ENCODE assay signal across 25 mouse cellular contexts in the genomic region with DNA sequence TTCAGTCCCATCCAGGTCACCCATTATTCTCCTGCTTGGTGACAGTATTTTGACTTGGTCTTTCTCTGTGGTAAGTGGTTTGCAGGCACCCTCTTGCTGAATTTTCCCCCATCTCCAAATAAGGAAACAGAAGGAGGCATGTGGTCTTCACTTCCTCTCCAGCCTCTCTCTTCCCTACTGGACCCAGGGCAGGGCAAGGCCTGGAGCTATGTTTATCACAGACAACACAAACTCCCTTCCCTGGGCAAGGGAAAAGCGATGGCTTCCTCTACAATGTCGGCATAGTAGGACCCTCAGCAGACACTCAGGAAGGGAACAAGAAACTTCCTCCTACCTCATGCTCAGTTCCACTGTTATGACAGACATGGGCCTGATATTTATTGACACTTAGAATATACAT. TPM values are rescaled to one million over a fixed set of nuclear protein-coding genes. Genes with fewer than 3 reads are reported as not detected.
"Had no signal": no experiment of that assay in that cellular context is flagged by ENCODE, and none has a peak within 500 bp of the region (broad histone marks: within the 10 kb centered on the region; RNA-seq: fewer than 3 reads in every experiment).

No protein-coding gene starts in this region.

- H3K4me3 ChIP-seq: kidney, embryonic 15.5 days; left cerebral cortex, adult 2 months; limb, embryonic 10.5 days; limb, embryonic 13.5 days; midbrain, embryonic 13.5 days had no signal

- H3K4me1 ChIP-seq: kidney, embryonic 15.5 days had no signal

- ATAC-seq: intestine, postnatal 0 days; liver, postnatal 0 days; lung, postnatal 0 days; midbrain, embryonic 13.5 days had no signal

- DNase-seq: kidney, adult 2 months; kidney, postnatal 10 days; kidney, postnatal 36 days; layer of hippocampus, postnatal 36 days; liver; liver, postnatal 0 days; lung, embryonic 14.5 days; right cerebral cortex, postnatal 14 days; right cerebral cortex, postnatal 4 days; thymus, adult 2 months; thymus, postnatal 14 days; thymus, postnatal 4 days had no signal

- H3K27ac ChIP-seq: kidney, embryonic 15.5 days; left cerebral cortex, adult 2 months; limb, embryonic 10.5 days; limb, embryonic 13.5 days; liver, embryonic 14.5 days; macrophage; midbrain, embryonic 13.5 days; stomach, postnatal 0 days had no signal

RNA-seq across cellular contexts. Expression of gene Opalin, which starts 15.0 kb away (rescaled TPM):
- total RNA-seq: midbrain, postnatal 0 days had no signal
- polyA plus RNA-seq: intestine, postnatal 0 days; kidney, adult 2 months; kidney, embryonic 15.5 days; limb, embryonic 10.5 days; limb, embryonic 13.5 days; liver, embryonic 14.5 days; liver, postnatal 0 days; lung, embryonic 14.5 days; macrophage; midbrain, embryonic 13.5 days; midbrain, postnatal 0 days; neural tube, embryonic 11.5 days; stomach, embryonic 14.5 days; stomach, postnatal 0 days had no signal
